Mouse (Mus musculus): ENCODE data around the gene Ube2d2b. TPM values are rescaled to one million over a fixed set of nuclear protein-coding genes. Genes with fewer than 3 reads are reported as not detected.

The Ube2d2b gene
- polyA plus RNA-seq, 1 experiment from 2014 or later: 0.35 TPM

DNA sequence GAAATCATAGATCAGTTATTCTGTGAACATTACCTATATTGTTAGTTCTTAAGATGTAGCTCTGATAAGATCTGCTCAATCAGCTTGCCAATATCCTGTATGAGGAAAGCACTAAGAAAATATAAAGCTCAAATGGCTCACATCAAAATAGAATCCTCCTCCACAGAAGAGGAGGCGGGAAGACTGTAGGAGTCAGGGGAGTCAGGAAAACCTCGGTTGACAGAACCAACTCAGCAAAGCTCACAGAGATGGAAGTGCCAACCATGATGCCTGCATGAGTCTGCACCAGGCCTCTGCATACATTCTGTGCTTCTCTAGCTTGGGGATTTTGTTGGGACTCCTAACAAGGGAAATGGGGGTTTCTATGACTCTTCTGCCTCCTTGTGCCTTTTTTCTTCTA is 28.7 kb upstream of the Ube2d2b start:
- Histone ChIP-seq H3K4me2 (ENCODE audit: low read depth, low read length) (no peak overlapping the region), H3K9ac (ENCODE audit: low read length) (no peak overlapping the region), H3K4me1 (ENCODE audit: control insufficient read depth, insufficient read depth, low read length) (no peaks in the 10 kb centered on the region), H3K36me3 (ENCODE audit: control insufficient read depth, insufficient read depth) (peaks cover 15% of the 10 kb centered on the region), H3K4me3 (ENCODE audit: low read length) (no peak overlapping the region), H3K9me3 (replicated peaks; ENCODE audit: control insufficient read depth, low read length) (no peaks in the 10 kb centered on the region), H3K27ac (ENCODE audit: low read length) (no peak overlapping the region), H3K27me3 (ENCODE audit: control insufficient read depth, insufficient read depth, low read length) (no peaks in the 10 kb centered on the region)
- ATAC-seq (replicated peaks; ENCODE audit: extremely low read depth, insufficient read depth, low FRiP score): no peak
- WGBS: 77% methylated on average over 2 of the region's 2 CpGs

DNA sequence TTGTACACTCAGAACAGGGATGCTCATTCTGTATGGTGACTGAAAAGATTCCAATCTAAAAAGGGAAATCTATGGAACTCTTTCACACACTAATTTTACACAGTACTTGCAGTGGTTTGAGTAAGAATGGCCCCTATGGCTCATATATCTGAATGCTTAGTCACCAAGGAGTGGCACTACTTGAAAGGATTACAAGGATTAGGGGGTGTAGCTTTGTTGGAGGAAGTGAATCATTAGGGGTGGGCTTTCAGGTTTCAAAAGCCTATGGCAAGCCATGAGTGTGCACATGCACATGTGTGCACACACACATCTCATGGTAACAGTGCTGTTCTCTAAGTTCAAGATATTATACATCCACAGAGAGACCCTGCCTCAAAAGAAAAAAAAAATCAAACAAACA is 27.3 kb upstream of the Ube2d2b start:
- no peak overlapping the region for H3K9ac ChIP-seq (ENCODE audit: low read length)
- no peak for ATAC-seq (replicated peaks; ENCODE audit: extremely low read depth, insufficient read depth, low FRiP score)
- no peaks in the 10 kb centered on the region for H3K27me3 ChIP-seq (ENCODE audit: control insufficient read depth, insufficient read depth, low read length)
- H3K36me3 ChIP-seq (ENCODE audit: control insufficient read depth, insufficient read depth): peaks cover 13% of the 10 kb centered on the region
- no peak overlapping the region for H3K27ac ChIP-seq (ENCODE audit: low read length)
- no peak overlapping the region for H3K4me3 ChIP-seq (ENCODE audit: low read length)
- no peaks in the 10 kb centered on the region for H3K9me3 ChIP-seq (replicated peaks; ENCODE audit: control insufficient read depth, low read length)
- no peak overlapping the region for H3K4me2 ChIP-seq (ENCODE audit: low read depth, low read length)
- H3K4me1 ChIP-seq (ENCODE audit: control insufficient read depth, insufficient read depth, low read length): no peaks in the 10 kb centered on the region

DNA sequence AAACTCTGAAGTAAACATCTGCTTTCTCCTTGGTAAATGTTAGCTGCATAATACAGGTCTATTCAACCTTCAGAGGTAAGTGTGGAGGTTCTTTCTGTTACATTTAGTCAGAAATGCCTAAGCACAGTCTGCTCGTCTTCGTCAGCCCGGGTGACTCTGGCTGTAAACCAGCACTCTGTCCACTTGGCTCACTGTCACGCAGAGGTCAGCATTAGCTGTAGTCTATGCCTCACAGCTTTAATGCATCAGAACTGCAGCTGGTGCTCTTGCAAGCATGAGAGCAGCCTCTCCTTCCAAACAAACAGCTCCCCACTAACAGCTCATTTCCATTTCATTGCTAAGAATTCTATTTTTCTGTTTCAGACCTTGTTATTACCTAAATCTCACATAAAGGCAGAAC is 22.4 kb upstream of the Ube2d2b start:
- H3K27ac ChIP-seq (ENCODE audit: low read length): no peak overlapping the region
- H3K9me3 ChIP-seq (replicated peaks; ENCODE audit: control insufficient read depth, low read length): no peaks in the 10 kb centered on the region
- H3K36me3 ChIP-seq (ENCODE audit: control insufficient read depth, insufficient read depth): peaks cover 7% of the 10 kb centered on the region
- 41% methylated on average over 4 of the region's 4 CpGs for WGBS
- ATAC-seq (replicated peaks; ENCODE audit: extremely low read depth, insufficient read depth, low FRiP score): no peak
- no peaks in the 10 kb centered on the region for H3K27me3 ChIP-seq (ENCODE audit: control insufficient read depth, insufficient read depth, low read length)
- no peaks in the 10 kb centered on the region for H3K4me1 ChIP-seq (ENCODE audit: control insufficient read depth, insufficient read depth, low read length)
- H3K4me2 ChIP-seq (ENCODE audit: low read depth, low read length): no peak overlapping the region
- H3K4me3 ChIP-seq (ENCODE audit: low read length): no peak overlapping the region
- H3K9ac ChIP-seq (ENCODE audit: low read length): no peak overlapping the region

DNA sequence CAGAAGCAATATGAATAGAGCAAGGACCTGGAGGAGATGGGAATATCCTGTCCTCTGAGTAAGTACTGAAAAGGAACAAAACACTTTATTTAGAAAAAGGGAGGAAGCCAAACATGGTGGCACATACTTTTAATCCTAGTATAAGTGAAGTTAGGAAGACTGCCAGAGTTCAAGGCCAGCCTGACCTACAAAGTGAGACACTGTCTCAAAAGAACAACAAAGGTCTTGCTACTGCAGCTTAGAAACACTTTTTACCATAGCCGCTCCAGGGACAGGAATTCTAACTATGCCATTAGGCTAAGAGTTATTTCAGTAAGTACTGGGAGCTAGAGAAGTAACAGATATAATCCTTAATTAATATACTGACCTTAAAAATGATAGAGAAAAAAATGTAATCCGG is 15.2 kb upstream of the Ube2d2b start:
- Histone ChIP-seq H3K9ac (ENCODE audit: low read length) (no peak overlapping the region), H3K4me2 (ENCODE audit: low read depth, low read length) (no peak overlapping the region), H3K27me3 (ENCODE audit: control insufficient read depth, insufficient read depth, low read length) (no peaks in the 10 kb centered on the region), H3K4me1 (ENCODE audit: control insufficient read depth, insufficient read depth, low read length) (peaks cover 8% of the 10 kb centered on the region), H3K9me3 (replicated peaks; ENCODE audit: control insufficient read depth, low read length) (no peaks in the 10 kb centered on the region), H3K36me3 (ENCODE audit: control insufficient read depth, insufficient read depth) (peaks cover 10% of the 10 kb centered on the region), H3K4me3 (ENCODE audit: low read length) (no peak overlapping the region), H3K27ac (ENCODE audit: low read length) (peak overlapping the region; percentile 65)
- 48% methylated on average over 2 of the region's 2 CpGs for WGBS
- no peak for ATAC-seq (replicated peaks; ENCODE audit: extremely low read depth, insufficient read depth, low FRiP score)

DNA sequence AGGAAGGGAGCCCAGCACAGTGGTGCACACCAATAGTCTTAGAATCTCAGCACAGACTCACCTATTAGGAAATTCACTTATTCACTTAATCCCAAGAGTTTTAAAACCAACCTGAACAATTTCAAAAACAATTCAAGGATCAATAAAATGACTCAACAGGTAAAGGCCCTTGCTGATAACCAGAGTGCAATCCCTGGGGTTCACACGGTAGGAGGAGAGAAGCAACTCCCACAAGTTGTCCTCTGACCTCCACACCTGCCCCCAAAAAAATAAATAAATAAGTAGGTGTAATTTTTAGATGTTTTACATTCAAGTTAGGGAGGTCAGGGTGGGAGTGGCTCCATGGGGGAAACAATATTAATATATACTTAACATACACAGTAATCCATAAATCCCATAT is 7.4 kb upstream of the Ube2d2b start:
- H3K27me3 ChIP-seq (ENCODE audit: control insufficient read depth, insufficient read depth, low read length): no peaks in the 10 kb centered on the region
- no peaks in the 10 kb centered on the region for H3K9me3 ChIP-seq (replicated peaks; ENCODE audit: control insufficient read depth, low read length)
- 79% methylated on average over 1 of the region's 1 CpGs for WGBS
- no peak overlapping the region for H3K4me3 ChIP-seq (ENCODE audit: low read length)
- no peak overlapping the region for H3K4me2 ChIP-seq (ENCODE audit: low read depth, low read length)
- H3K36me3 ChIP-seq (ENCODE audit: control insufficient read depth, insufficient read depth): peaks cover 3% of the 10 kb centered on the region
- H3K4me1 ChIP-seq (ENCODE audit: control insufficient read depth, insufficient read depth, low read length): no peaks in the 10 kb centered on the region; the same call in 1 of the 2 replicates
- no peak overlapping the region for H3K27ac ChIP-seq (ENCODE audit: low read length)
- no peak for ATAC-seq (replicated peaks; ENCODE audit: extremely low read depth, insufficient read depth, low FRiP score)
- H3K9ac ChIP-seq (ENCODE audit: low read length): no peak overlapping the region

DNA sequence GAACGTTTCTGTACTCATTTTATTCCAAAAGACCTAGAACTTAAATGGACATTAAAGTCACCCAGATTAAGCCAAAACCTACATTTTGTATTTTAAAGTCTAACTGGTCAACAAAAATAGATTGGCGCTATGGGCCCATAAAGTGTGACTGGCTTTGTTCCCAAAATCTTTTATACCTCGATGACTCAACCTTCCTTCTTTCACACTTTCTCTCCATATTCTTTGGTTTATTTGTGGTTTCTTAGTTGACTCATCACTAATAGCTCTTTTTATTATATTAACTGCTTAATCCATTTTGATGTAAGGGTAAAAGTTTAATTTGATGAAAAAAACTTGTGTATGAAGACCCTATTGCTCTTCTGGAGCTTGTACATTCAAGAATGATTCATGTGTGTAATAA is 1.5 kb downstream of the Ube2d2b start:
- Histone ChIP-seq H3K27ac (ENCODE audit: low read length) (no peak overlapping the region), H3K4me1 (ENCODE audit: control insufficient read depth, insufficient read depth, low read length) (peaks cover 6% of the 10 kb centered on the region), H3K9ac (ENCODE audit: low read length) (no peak overlapping the region), H3K4me3 (ENCODE audit: low read length) (no peak overlapping the region), H3K36me3 (ENCODE audit: control insufficient read depth, insufficient read depth) (peaks cover 10% of the 10 kb centered on the region), H3K27me3 (ENCODE audit: control insufficient read depth, insufficient read depth, low read length) (no peaks in the 10 kb centered on the region), H3K4me2 (ENCODE audit: low read depth, low read length) (no peak overlapping the region), H3K9me3 (replicated peaks; ENCODE audit: control insufficient read depth, low read length) (no peaks in the 10 kb centered on the region; the same call in 1 of the 2 replicates)
- WGBS: 90% methylated on average over 3 of the region's 3 CpGs
- no peak for ATAC-seq (replicated peaks; ENCODE audit: extremely low read depth, insufficient read depth, low FRiP score)

DNA sequence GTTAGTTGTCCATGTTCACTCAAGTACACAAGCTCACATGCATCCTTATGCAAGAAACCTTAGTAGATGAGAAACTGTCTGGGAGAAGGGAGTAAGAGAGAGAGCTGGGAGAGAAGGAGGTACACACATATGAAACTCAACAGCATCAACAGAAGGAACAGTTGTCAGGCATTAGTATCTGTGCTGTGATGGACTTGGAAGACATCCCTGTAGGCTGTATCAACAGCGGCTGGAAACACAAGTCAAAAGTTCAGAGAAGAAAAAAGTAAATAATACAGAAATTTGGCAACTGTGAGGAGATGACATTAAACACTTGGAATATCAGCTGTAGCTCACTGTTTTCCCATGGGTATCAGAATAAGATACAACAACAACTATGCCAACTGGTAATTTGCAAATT is 4.4 kb downstream of the Ube2d2b start:
- ATAC-seq (replicated peaks; ENCODE audit: extremely low read depth, insufficient read depth, low FRiP score): no peak
- no peak overlapping the region for H3K4me2 ChIP-seq (ENCODE audit: low read depth, low read length)
- H3K4me3 ChIP-seq (ENCODE audit: low read length): no peak overlapping the region
- no peak overlapping the region for H3K27ac ChIP-seq (ENCODE audit: low read length)
- no peaks in the 10 kb centered on the region for H3K27me3 ChIP-seq (ENCODE audit: control insufficient read depth, insufficient read depth, low read length)
- no peaks in the 10 kb centered on the region; the same call in 1 of the 2 replicates for H3K9me3 ChIP-seq (replicated peaks; ENCODE audit: control insufficient read depth, low read length)
- peaks cover 11% of the 10 kb centered on the region for H3K4me1 ChIP-seq (ENCODE audit: control insufficient read depth, insufficient read depth, low read length)
- WGBS: 48% methylated on average over 1 of the region's 1 CpGs
- H3K9ac ChIP-seq (ENCODE audit: low read length): no peak overlapping the region
- peaks cover 10% of the 10 kb centered on the region for H3K36me3 ChIP-seq (ENCODE audit: control insufficient read depth, insufficient read depth)

DNA sequence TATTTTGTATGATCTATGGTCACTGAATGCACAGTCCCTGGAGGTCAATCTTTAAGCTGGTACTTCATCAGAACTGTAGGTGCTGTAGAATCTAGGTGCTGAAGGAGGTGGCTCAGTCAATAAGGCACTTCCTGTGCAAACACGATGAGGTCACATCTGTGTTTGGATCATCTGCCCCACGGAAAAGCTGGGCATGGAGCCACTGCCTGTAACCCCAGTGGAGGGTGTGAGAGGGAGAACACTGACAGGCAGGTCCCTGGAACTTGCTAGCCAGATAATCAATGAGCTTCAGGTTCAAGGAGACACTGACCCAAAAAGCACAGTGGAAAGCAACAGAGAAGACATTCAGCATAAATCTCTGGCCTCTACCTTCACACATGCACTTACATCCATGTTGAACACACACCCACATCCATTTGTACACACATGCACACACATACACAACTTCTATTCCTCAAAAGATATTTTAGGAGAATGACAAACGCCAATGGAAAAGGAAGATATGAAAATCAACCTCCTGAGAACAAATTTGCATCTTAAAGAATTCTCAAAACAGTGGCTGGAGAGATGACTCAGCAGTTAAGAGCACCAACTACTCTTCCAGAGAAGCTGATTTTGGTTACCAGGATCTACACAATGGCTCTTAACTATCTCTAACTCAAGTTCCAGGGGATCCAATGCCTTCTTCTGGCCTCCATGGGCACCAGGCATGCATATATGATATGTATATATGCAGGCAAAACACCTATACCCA is 9.2 kb downstream of the Ube2d2b start:
- 23% methylated on average over 3 of the region's 3 CpGs for WGBS

DNA sequence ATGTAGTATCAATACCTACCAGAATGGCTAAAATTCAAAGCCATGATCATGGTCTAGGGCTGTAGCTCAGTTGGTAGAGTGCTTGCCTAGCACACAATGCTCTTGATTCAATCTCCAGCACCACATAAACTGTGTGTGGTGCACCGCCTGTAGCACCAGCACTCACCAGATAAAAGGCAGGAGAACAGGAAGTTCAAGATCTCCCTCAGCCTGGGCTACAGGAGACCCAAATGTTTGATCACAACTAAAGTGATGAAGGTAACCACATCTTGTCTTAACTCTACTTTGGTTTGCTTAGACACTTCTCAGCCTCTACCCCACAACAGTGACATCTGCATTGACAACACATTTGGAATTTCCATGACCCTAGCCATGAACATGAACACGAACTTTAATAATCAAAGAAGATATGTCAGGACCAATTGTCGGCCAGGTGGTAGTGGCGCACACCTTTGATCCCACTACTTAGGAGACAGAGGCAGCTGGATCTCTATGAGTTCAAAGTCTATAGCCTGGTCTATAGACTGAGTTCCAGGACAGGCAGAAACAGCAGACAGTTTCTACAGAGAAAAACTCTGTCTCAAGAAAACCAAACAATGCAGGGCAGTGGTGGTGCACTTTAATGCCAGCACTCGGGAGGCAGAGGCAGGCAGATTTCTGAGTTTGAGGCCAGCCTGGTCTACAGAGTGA is 10.8 kb downstream of the Ube2d2b start:
- ATAC-seq (replicated peaks; ENCODE audit: extremely low read depth, insufficient read depth, low FRiP score): no peak; the same call in 1 of the 2 replicates
- Histone ChIP-seq H3K4me1 (ENCODE audit: control insufficient read depth, insufficient read depth, low read length) (peaks cover 11% of the 10 kb centered on the region; the same call in 1 of the 2 replicates), H3K4me2 (ENCODE audit: low read depth, low read length) (no peak overlapping the region), H3K4me3 (ENCODE audit: low read length) (no peak overlapping the region), H3K27ac (ENCODE audit: low read length) (no peak overlapping the region), H3K27me3 (ENCODE audit: control insufficient read depth, insufficient read depth, low read length) (no peaks in the 10 kb centered on the region), H3K9ac (ENCODE audit: low read length) (no peak overlapping the region), H3K36me3 (ENCODE audit: control insufficient read depth, insufficient read depth) (no peaks in the 10 kb centered on the region), H3K9me3 (replicated peaks; ENCODE audit: control insufficient read depth, low read length) (no peaks in the 10 kb centered on the region)
- whole genome bisulfite sequencing: 88% methylated on average over 5 of the region's 5 CpGs

More for the DNA sequence above, 9.2 kb downstream of the Ube2d2b start:
- 0 out of 2 replicates have a peak, but pooled peaks have one; percentile 28 for ATAC-seq (replicated peaks; ENCODE audit: extremely low read depth, insufficient read depth, low FRiP score)
- Histone ChIP-seq H3K9me3 (replicated peaks; ENCODE audit: control insufficient read depth, low read length) (no peaks in the 10 kb centered on the region), H3K27ac (ENCODE audit: low read length) (peak overlapping the region; percentile 5; the same call in 1 of the 2 replicates), H3K9ac (ENCODE audit: low read length) (no peak overlapping the region), H3K4me3 (ENCODE audit: low read length) (no peak overlapping the region), H3K4me1 (ENCODE audit: control insufficient read depth, insufficient read depth, low read length) (peaks cover 17% of the 10 kb centered on the region), H3K27me3 (ENCODE audit: control insufficient read depth, insufficient read depth, low read length) (no peaks in the 10 kb centered on the region), H3K36me3 (ENCODE audit: control insufficient read depth, insufficient read depth) (no peaks in the 10 kb centered on the region), H3K4me2 (ENCODE audit: low read depth, low read length) (no peak overlapping the region)

All from heart, embryonic 16.5 days (tissue).